Mouse (Mus musculus): ENCODE measurements around the gene Atp6v0e. TPM values are rescaled to one million over a fixed set of nuclear protein-coding genes. Genes with fewer than 3 reads are reported as not detected.

The Atp6v0e gene
- polyA plus RNA-seq, 1 experiment = 99.8 TPM

DNA sequence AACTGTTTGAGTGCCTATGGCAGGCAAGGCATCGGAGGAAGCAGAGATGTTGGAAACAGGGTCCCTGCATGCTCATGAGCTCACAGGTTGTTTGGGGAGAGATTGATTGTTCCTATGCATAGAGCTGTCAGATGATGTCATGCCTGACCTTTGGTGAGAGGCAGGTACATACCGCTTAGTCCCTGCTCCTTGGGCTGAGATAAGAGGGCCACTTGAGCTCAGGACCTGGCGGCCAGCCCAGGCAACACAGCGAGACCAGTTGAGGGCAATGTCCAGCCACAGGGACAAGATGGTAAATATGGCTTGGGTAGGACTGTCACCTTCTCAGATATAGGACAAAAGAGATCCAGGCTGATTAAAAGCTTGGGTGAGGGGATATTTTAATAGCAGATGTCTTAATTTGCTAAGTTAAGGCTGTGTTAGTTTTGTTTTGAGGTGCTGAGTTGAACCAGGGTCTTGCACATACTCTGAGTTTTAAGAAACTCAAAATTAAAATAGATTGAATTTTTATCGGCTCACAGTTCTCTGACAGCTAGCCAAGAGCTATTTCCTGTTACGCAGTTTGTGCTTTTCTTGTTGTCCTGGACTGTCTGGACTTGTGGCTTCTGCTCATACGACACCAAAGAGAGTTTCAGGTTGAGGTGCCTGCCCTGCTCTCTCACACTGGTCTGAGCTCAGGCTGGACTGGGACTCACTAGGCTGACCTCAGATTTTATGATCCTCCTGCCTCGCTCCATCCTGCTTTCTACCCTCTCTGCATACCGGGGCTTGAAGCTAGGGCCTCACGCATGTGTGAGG, 37.0 kb downstream of the Atp6v0e start:
- H3K4me3 ChIP-seq (replicated peaks; ENCODE audit: insufficient read depth, low read depth, low read length) = no peak overlapping the region
- H3K27ac ChIP-seq (ENCODE audit: insufficient read depth, low read length) = peak overlapping the region; percentile 75; the same call in 1 of the 2 replicates
- peaks cover 47% of the 10 kb centered on the region for H3K4me1 ChIP-seq (ENCODE audit: control insufficient read depth, insufficient read depth, low read length)
- DNase-seq = peak; percentile 70 to 79
- TF ChIP-seq CTCF (IDR thresholded peaks at IDR 0.05; ENCODE audit: borderline replicate concordance, insufficient read depth, low read depth, low read length) (no peak), POLR2A (IDR thresholded peaks at IDR 0.05; ENCODE audit: borderline replicate concordance, insufficient read depth, low read length) (no peak)
- no peaks in the 10 kb centered on the region for H3K27me3 ChIP-seq (ENCODE audit: control insufficient read depth, insufficient read depth, low read length)
- WGBS = 52% methylated on average over 10 of the region's 10 CpGs

GRCm38 (mm10) chr17:26701565-26701964, 38.5 kb downstream of the Atp6v0e start:
- Histone ChIP-seq H3K27ac (ENCODE audit: insufficient read depth, low read length) (peak overlapping the region; percentile 24; the same call in 1 of the 2 replicates), H3K27me3 (ENCODE audit: control insufficient read depth, insufficient read depth, low read length) (no peaks in the 10 kb centered on the region), H3K4me3 (replicated peaks; ENCODE audit: insufficient read depth, low read depth, low read length) (no peak overlapping the region), H3K4me1 (ENCODE audit: control insufficient read depth, insufficient read depth, low read length) (peaks cover 38% of the 10 kb centered on the region)
- peak in 1 of 2 experiments; percentile 51 for DNase-seq
- WGBS = 39% methylated on average over 13 of the region's 13 CpGs
- TF ChIP-seq POLR2A (IDR thresholded peaks at IDR 0.05; ENCODE audit: borderline replicate concordance, insufficient read depth, low read length) = no peak
- TF ChIP-seq CTCF (IDR thresholded peaks at IDR 0.05; ENCODE audit: borderline replicate concordance, insufficient read depth, low read depth, low read length) = no peak

DNA sequence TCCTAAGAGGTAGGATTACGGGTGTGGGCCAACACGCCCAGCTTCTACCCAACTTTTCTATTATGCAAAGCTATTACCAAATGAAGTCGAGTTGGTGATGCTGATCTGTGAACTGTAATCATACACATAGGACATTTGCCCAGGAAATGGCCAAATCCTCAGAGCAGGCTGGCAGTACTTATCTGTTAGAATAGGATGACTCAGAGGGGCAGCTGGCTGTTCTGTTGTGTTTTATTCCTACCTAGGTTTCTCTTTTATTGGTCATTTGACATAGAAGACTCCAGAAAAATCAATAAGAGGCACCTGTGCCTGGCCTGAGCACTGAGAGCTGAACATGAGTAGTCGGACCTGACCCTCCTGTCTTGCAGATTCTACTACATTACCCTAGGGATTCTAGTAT, 39.6 kb downstream of the Atp6v0e start:
- peak in 1 of 2 experiments; percentile 59 for DNase-seq
- Histone ChIP-seq H3K4me3 (replicated peaks; ENCODE audit: insufficient read depth, low read depth, low read length) (no peak overlapping the region), H3K27ac (ENCODE audit: insufficient read depth, low read length) (peak overlapping the region; percentile 24; the same call in 1 of the 2 replicates), H3K4me1 (ENCODE audit: control insufficient read depth, insufficient read depth, low read length) (peaks cover 43% of the 10 kb centered on the region), H3K27me3 (ENCODE audit: control insufficient read depth, insufficient read depth, low read length) (no peaks in the 10 kb centered on the region)
- 73% methylated on average over 4 of the region's 4 CpGs for WGBS
- TF ChIP-seq POLR2A (IDR thresholded peaks at IDR 0.05; ENCODE audit: borderline replicate concordance, insufficient read depth, low read length) = no peak
- no peak for TF ChIP-seq CTCF (IDR thresholded peaks at IDR 0.05; ENCODE audit: borderline replicate concordance, insufficient read depth, low read depth, low read length)

GRCm38 (mm10) chr17:26703671-26704070, 40.6 kb downstream of the Atp6v0e start:
- no peak for TF ChIP-seq POLR2A (IDR thresholded peaks at IDR 0.05; ENCODE audit: borderline replicate concordance, insufficient read depth, low read length)
- TF ChIP-seq CTCF (IDR thresholded peaks at IDR 0.05; ENCODE audit: borderline replicate concordance, insufficient read depth, low read depth, low read length) = no peak
- Histone ChIP-seq H3K27me3 (ENCODE audit: control insufficient read depth, insufficient read depth, low read length) (no peaks in the 10 kb centered on the region), H3K4me3 (replicated peaks; ENCODE audit: insufficient read depth, low read depth, low read length) (no peak overlapping the region), H3K4me1 (ENCODE audit: control insufficient read depth, insufficient read depth, low read length) (peaks cover 46% of the 10 kb centered on the region), H3K27ac (ENCODE audit: insufficient read depth, low read length) (no peak overlapping the region)
- peak; percentile 69 to 77 for DNase-seq
- WGBS = 38% methylated on average over 4 of the region's 4 CpGs

GRCm38 (mm10) chr17:26705463-26706359, 42.7 kb downstream of the Atp6v0e start:
- peak in 1 of 2 experiments; percentile 16 for DNase-seq
- Histone ChIP-seq H3K4me3 (replicated peaks; ENCODE audit: insufficient read depth, low read depth, low read length) (no peak overlapping the region), H3K4me1 (ENCODE audit: control insufficient read depth, insufficient read depth, low read length) (peaks cover 44% of the 10 kb centered on the region), H3K27ac (ENCODE audit: insufficient read depth, low read length) (no peak overlapping the region), H3K27me3 (ENCODE audit: control insufficient read depth, insufficient read depth, low read length) (no peaks in the 10 kb centered on the region)
- TF ChIP-seq POLR2A (IDR thresholded peaks at IDR 0.05; ENCODE audit: borderline replicate concordance, insufficient read depth, low read length) (no peak), CTCF (IDR thresholded peaks at IDR 0.05; ENCODE audit: borderline replicate concordance, insufficient read depth, low read depth, low read length) (no peak)
- 69% methylated on average over 11 of the region's 11 CpGs for WGBS

DNA sequence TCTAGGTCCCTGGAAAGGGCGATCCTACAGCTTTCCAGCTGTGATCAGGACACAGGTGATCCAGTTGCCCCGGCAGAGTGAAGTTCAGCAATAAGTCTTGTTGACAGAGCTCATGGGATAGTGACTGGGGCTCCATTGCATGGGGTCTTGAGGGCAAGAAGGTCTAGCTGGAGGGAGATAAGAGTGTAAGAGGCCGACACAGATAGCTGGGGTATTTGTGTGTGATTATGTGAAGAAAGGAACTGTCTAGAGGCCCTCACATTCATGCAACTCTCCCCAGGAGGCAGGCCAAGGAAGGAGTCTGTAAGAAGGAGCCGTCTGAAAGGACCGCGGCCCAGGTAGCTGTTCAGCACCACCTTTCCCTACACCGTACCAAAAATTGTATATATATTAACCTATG, 44.0 kb downstream of the Atp6v0e start:
- H3K27ac ChIP-seq (ENCODE audit: insufficient read depth, low read length) = no peak overlapping the region
- no peak for DNase-seq
- H3K27me3 ChIP-seq (ENCODE audit: control insufficient read depth, insufficient read depth, low read length) = no peaks in the 10 kb centered on the region
- TF ChIP-seq POLR2A (IDR thresholded peaks at IDR 0.05; ENCODE audit: borderline replicate concordance, insufficient read depth, low read length) (no peak), CTCF (IDR thresholded peaks at IDR 0.05; ENCODE audit: borderline replicate concordance, insufficient read depth, low read depth, low read length) (no peak)
- peaks cover 37% of the 10 kb centered on the region for H3K4me1 ChIP-seq (ENCODE audit: control insufficient read depth, insufficient read depth, low read length)
- no peak overlapping the region for H3K4me3 ChIP-seq (replicated peaks; ENCODE audit: insufficient read depth, low read depth, low read length)
- WGBS = 72% methylated on average over 7 of the region's 7 CpGs

DNA sequence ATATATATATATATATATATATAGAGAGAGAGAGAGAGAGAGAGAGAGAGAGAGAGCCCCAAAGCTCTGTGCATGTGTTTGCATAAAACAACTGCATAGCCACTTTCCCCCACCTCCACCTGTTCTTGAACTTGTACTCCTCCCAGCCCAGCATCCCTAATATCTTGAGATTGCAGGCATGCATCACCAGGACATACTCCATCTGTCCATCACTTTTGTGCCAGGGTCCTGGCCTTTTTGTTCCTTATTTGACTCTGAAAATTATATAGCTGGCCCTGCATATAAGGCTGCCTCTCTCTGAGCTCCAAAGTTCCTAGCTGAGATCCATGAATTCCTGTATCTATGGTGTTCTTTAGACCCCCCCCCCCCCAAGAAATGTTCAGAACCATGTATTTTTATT, 45.5 kb downstream of the Atp6v0e start:
- H3K4me3 ChIP-seq (replicated peaks; ENCODE audit: insufficient read depth, low read depth, low read length) = no peak overlapping the region
- peak in 1 of 2 experiments; percentile 75 for DNase-seq
- TF ChIP-seq POLR2A (IDR thresholded peaks at IDR 0.05; ENCODE audit: borderline replicate concordance, insufficient read depth, low read length) = no peak
- no peak for TF ChIP-seq CTCF (IDR thresholded peaks at IDR 0.05; ENCODE audit: borderline replicate concordance, insufficient read depth, low read depth, low read length)
- peaks cover 27% of the 10 kb centered on the region for H3K4me1 ChIP-seq (ENCODE audit: control insufficient read depth, insufficient read depth, low read length)
- no peaks in the 10 kb centered on the region for H3K27me3 ChIP-seq (ENCODE audit: control insufficient read depth, insufficient read depth, low read length)
- no peak overlapping the region for H3K27ac ChIP-seq (ENCODE audit: insufficient read depth, low read length)

All from cerebellum, adult 2 months (tissue).